Mouse (Mus musculus) midbrain, embryonic 14.5 days (tissue): ENCODE data around the gene Stxbp2. TPM values are rescaled to one million over a fixed set of nuclear protein-coding genes. Genes with fewer than 3 reads are reported as not detected.

Source experiments
- ATAC-seq: fragments of 200-750 bp; cut with Nextera tagmentation; 2 replicates; pipeline ENCODE4 v1.8.0; 2017; ENCODE audit warnings: moderate number of reproducible peaks, moderate library complexity; ENCODE audit not compliant: low FRiP score, low TSS enrichment
- DNase-seq: peaks from one replicate; pipeline ENCODE4 v3.0.0-alpha.2; 2015
- H3K27ac ChIP-seq: fragments of 300-500 bp; sonication (generic); replicated peaks from 2 replicates; pipeline ENCODE4 v1.5.1; 2014; ENCODE audit warnings: mild to moderate bottlenecking, low read depth, low read length, moderate library complexity
- H3K27me3 ChIP-seq: fragments of 300-500 bp; sonication (generic); 2 replicates; pipeline ENCODE4 v1.6.1; 2014; ENCODE audit warnings: low read length, control low read depth, mixed read lengths; ENCODE audit not compliant: control insufficient read depth, insufficient read depth
- H3K36me3 ChIP-seq: fragments of 300-500 bp; sonication (generic); 2 replicates; pipeline ENCODE4 v1.6.1; 2014; ENCODE audit warnings: low read length, control low read depth; ENCODE audit not compliant: control insufficient read depth, insufficient read depth
- H3K4me1 ChIP-seq: fragments of 300-500 bp; sonication (generic); 2 replicates; pipeline ENCODE4 v1.6.1; 2014; ENCODE audit warnings: mild to moderate bottlenecking, antibody characterized with exemption, low read length, control low read depth; ENCODE audit not compliant: control insufficient read depth, insufficient read depth
- H3K4me2 ChIP-seq: fragments of 300-500 bp; sonication (generic); 2 replicates; pipeline ENCODE4 v1.6.1; 2014; ENCODE audit warnings: mild to moderate bottlenecking, low read length, moderate library complexity
- H3K4me3 ChIP-seq: fragments of 300-500 bp; sonication (generic); replicated peaks from 2 replicates; pipeline ENCODE4 v1.5.1; 2014; ENCODE audit warnings: low read depth, low read length
- H3K9ac ChIP-seq: fragments of 300-500 bp; sonication (generic); replicated peaks from 2 replicates; pipeline ENCODE4 v1.6.1; 2014; ENCODE audit warnings: mild to moderate bottlenecking, low read length, moderate library complexity
- H3K9me3 ChIP-seq: fragments of 300-500 bp; sonication (generic); 2 replicates; pipeline ENCODE4 v1.6.1; 2016; ENCODE audit warnings: low read length, control low read depth, mixed read lengths; ENCODE audit not compliant: control insufficient read depth
- WGBS: fragments of 180-500 bp; shearing (Covaris S2); extraction: QIAGEN DNeasy Blood & Tissue Kit; methylation state at CpG from one replicate; pipeline ENCODE4 v1.1.7; 2014; 5-methylcytosine and 5-hydroxymethylcytosine counted together
- polyA plus RNA-seq: library from polyadenylated mRNA; unstranded; fragments of >200 nt; fragmentation: Nextera tagmentation; extraction: Ambion mirVana; gene quantifications from 2 replicates; pipeline ENCODE4 v1.2.1, GENCODE M21; 2014

Gene Stxbp2
- polyA plus RNA-seq, 1 experiment from 2014 or later = 26.6 TPM

- Histone ChIP-seq H3K27ac (no peak overlapping the region), H3K4me2 (no peak overlapping the region), H3K9ac (no peak overlapping the region), H3K4me1 (no peaks in the 10 kb centered on the region), H3K36me3 (no peaks in the 10 kb centered on the region), H3K4me3 (no peak overlapping the region), H3K27me3 (no peaks in the 10 kb centered on the region), H3K9me3 (no peaks in the 10 kb centered on the region)
- WGBS = 85% methylated on average over 2 of the region's 2 CpGs
- DNase-seq = no peak
- ATAC-seq = no peak
Observed at GRCm38 (mm10) chr8:3670388-3670787, 39.6 kb downstream of the Stxbp2 start.

GRCm38 (mm10) chr8:3671980-3672491, 41.3 kb downstream of the Stxbp2 start, which contains the start of gene Fcor:
Gene Fcor, minus strand, starts transcription at chr8:3672362.
- ATAC-seq (peak; percentile 74), DNase-seq (peak; percentile 91)
- Histone ChIP-seq H3K36me3 (no peaks in the 10 kb centered on the region), H3K27me3 (no peaks in the 10 kb centered on the region), H3K9me3 (no peaks in the 10 kb centered on the region), H3K27ac (peak within 1 kb of the TSS; percentile 84), H3K9ac (peak within 1 kb of the TSS; percentile 39), H3K4me3 (peak within 1 kb of the TSS; percentile 40), H3K4me1 (peaks cover under 1% of the 10 kb centered on the region), H3K4me2 (peak within 1 kb of the TSS; percentile 65)
- under 1% methylated on average over 23 of the region's 23 CpGs for WGBS

GRCm38 (mm10) chr8:3674671-3675070, 43.9 kb downstream of the Stxbp2 start:
- H3K36me3 ChIP-seq = peaks cover 11% of the 10 kb centered on the region
- H3K9me3 ChIP-seq = no peaks in the 10 kb centered on the region
- H3K27ac ChIP-seq = no peak overlapping the region
- H3K27me3 ChIP-seq = no peaks in the 10 kb centered on the region
- no peak overlapping the region for H3K9ac ChIP-seq
- no peak overlapping the region for H3K4me2 ChIP-seq
- peaks cover 10% of the 10 kb centered on the region for H3K4me1 ChIP-seq
- ATAC-seq (no peak), DNase-seq (no peak)
- 51% methylated on average over 3 of the region's 3 CpGs for WGBS
- H3K4me3 ChIP-seq = no peak overlapping the region

GRCm38 (mm10) chr8:3676131-3676992, 45.6 kb downstream of the Stxbp2 start, which contains the start of gene Trappc5:
Gene Trappc5, plus strand, starts transcription at chr8:3676299.
- H3K4me3 ChIP-seq = peak within 1 kb of the TSS; percentile 93
- peak; percentile 86 for ATAC-seq
- H3K27ac ChIP-seq = peak within 1 kb of the TSS; percentile 83
- H3K27me3 ChIP-seq = no peaks in the 10 kb centered on the region
- DNase-seq = peak; percentile 97
- peak within 1 kb of the TSS; percentile 96 for H3K9ac ChIP-seq
- H3K4me1 ChIP-seq = peaks cover 10% of the 10 kb centered on the region
- H3K9me3 ChIP-seq = no peaks in the 10 kb centered on the region
- WGBS = 1% methylated on average over 61 of the region's 61 CpGs
- peaks cover 28% of the 10 kb centered on the region for H3K36me3 ChIP-seq
- H3K4me2 ChIP-seq = peak within 1 kb of the TSS; percentile 91

GRCm38 (mm10) chr8:3676993-3677579, 46.3 kb downstream of the Stxbp2 start:
- 5% methylated on average over 15 of the region's 15 CpGs for WGBS
- ATAC-seq (0 out of 2 replicates have a peak, but pooled peaks have one; percentile 3), DNase-seq (peak; percentile 13)
- peak overlapping the region; percentile 96 for H3K9ac ChIP-seq
- no peaks in the 10 kb centered on the region for H3K27me3 ChIP-seq
- peaks cover 10% of the 10 kb centered on the region for H3K4me1 ChIP-seq
- peak overlapping the region; percentile 93 for H3K4me3 ChIP-seq
- no peaks in the 10 kb centered on the region for H3K9me3 ChIP-seq
- H3K27ac ChIP-seq = peak overlapping the region; percentile 83
- peak overlapping the region; percentile 91 for H3K4me2 ChIP-seq
- peaks cover 31% of the 10 kb centered on the region for H3K36me3 ChIP-seq

- no peak overlapping the region for H3K4me2 ChIP-seq
- WGBS = 96% methylated on average over 23 of the region's 23 CpGs
- peaks cover 10% of the 10 kb centered on the region for H3K4me1 ChIP-seq
- H3K27me3 ChIP-seq = no peaks in the 10 kb centered on the region
- no peaks in the 10 kb centered on the region for H3K9me3 ChIP-seq
- no peak overlapping the region for H3K27ac ChIP-seq
- ATAC-seq = no peak
- H3K4me3 ChIP-seq = no peak overlapping the region
- no peak for DNase-seq
- peaks cover 42% of the 10 kb centered on the region for H3K36me3 ChIP-seq
- no peak overlapping the region for H3K9ac ChIP-seq
Observed at GRCm38 (mm10) chr8:3678831-3679230, 48.1 kb downstream of the Stxbp2 start.

- Histone ChIP-seq H3K36me3 (peaks cover 42% of the 10 kb centered on the region), H3K9me3 (no peaks in the 10 kb centered on the region), H3K27ac (no peak overlapping the region), H3K4me3 (no peak overlapping the region), H3K4me1 (peaks cover 10% of the 10 kb centered on the region), H3K27me3 (no peaks in the 10 kb centered on the region), H3K9ac (no peak overlapping the region), H3K4me2 (no peak overlapping the region)
- 98% methylated on average over 23 of the region's 23 CpGs for WGBS
- DNase-seq (no peak), ATAC-seq (no peak)
Observed at GRCm38 (mm10) chr8:3679236-3679635, 48.5 kb downstream of the Stxbp2 start.

GRCm38 (mm10) chr8:3679656-3680055, 48.9 kb downstream of the Stxbp2 start:
- H3K4me2 ChIP-seq = no peak overlapping the region
- H3K9me3 ChIP-seq = no peaks in the 10 kb centered on the region
- no peaks in the 10 kb centered on the region for H3K27me3 ChIP-seq
- ATAC-seq (no peak), DNase-seq (no peak)
- H3K27ac ChIP-seq = no peak overlapping the region
- H3K4me1 ChIP-seq = peaks cover 10% of the 10 kb centered on the region
- H3K4me3 ChIP-seq = no peak overlapping the region
- H3K36me3 ChIP-seq = peaks cover 42% of the 10 kb centered on the region
- H3K9ac ChIP-seq = no peak overlapping the region
- WGBS = 93% methylated on average over 5 of the region's 5 CpGs
